In the genomic region with DNA sequence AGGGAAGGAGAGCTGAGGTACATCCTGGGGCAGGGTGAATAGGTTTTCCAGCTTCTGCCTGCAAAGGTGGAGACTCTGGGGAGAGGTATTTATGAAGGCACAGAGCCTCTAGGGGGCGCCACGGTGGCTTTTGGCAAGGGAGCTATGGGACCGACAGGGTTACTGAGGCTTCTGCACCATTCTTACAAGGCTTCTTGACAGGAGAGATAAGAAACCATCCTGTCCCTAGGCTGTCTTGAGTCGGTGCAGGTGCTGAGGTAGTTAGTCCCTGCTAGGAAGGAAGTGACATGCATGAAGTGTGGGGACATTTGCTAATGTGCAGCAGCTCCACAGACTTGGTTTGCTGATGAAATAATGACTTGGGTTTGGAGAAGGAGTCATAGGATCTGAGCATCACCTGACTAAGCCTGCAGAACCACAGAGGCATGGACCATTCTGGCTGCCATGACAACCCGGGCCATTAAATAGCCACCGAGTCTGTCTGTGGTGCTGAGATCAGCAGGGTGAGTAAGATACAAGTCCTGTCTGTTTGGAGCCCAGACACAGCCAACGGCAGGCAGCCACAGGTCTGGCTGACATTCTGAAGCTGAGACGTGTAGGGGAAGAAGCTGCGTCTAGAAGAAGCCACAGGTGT, we compare ENCODE assay signal across 11 mouse cellular contexts. TPM values are rescaled to one million over a fixed set of nuclear protein-coding genes. Genes with fewer than 3 reads are reported as not detected.
A peak's percentile ranks its signal among the peaks of the same experiment; 100 is the strongest.
DNase-seq lines count a peak whose midpoint lies in the region; ATAC-seq and TF ChIP-seq lines count a peak whose summit lies in the region.
"Had no signal": no experiment of that assay in that cellular context is flagged by ENCODE, and none has a peak within 500 bp of the region (broad histone marks: within the 10 kb centered on the region; RNA-seq: fewer than 3 reads in every experiment).

No protein-coding gene starts in this region.

- H3K27me3 ChIP-seq in kidney, adult 2 months (replicated peaks; ENCODE audit: control insufficient read depth, insufficient read depth, low read length) = 0 out of 2 replicates have a peak, but pooled peaks cover 1% of the 10 kb centered on the region
- peaks cover 77% of the 10 kb centered on the region for H3K27me3 ChIP-seq in limb, embryonic 11.5 days (ENCODE audit: control insufficient read depth, insufficient read depth, low read length)

- no peak overlapping the region for H3K4me3 ChIP-seq in kidney, adult 2 months (ENCODE audit: insufficient read depth, low read depth, low read length)
- H3K4me3 ChIP-seq in limb, embryonic 11.5 days (ENCODE audit: low read depth, low read length) = no peak overlapping the region
- H3K4me3 ChIP-seq: forebrain, embryonic 12.5 days; hindbrain, embryonic 10.5 days; neural tube, embryonic 13.5 days had no signal

- no peaks in the 10 kb centered on the region for H3K9me3 ChIP-seq in limb, embryonic 11.5 days (ENCODE audit: control insufficient read depth, low read length)
- H3K9me3 ChIP-seq: forebrain, embryonic 12.5 days; hindbrain, embryonic 10.5 days; neural tube, embryonic 13.5 days had no signal

- ATAC-seq in limb, embryonic 11.5 days (ENCODE audit: insufficient number of reproducible peaks, low FRiP score, low TSS enrichment, low read depth) = no peak
- no peak for ATAC-seq in erythroid progenitor cell, adult 5-6 weeks (replicated peaks; ENCODE audit: low FRiP score, poor library complexity, severe bottlenecking)

- H3K4me1 ChIP-seq in kidney, adult 2 months (ENCODE audit: control insufficient read depth, insufficient read depth, low read length) = no peaks in the 10 kb centered on the region
- peaks cover 5% of the 10 kb centered on the region; the same call in 1 of the 2 replicates for H3K4me1 ChIP-seq in limb, embryonic 11.5 days (ENCODE audit: control insufficient read depth, insufficient read depth, low read length)

- DNase-seq in kidney, adult 2 months = no peak
- DNase-seq in kidney, adult 9 months = no peak
- peak; percentile 62 for DNase-seq in A20 (ENCODE audit: low read depth, low spot score)
- DNase-seq in MEL-GATA-1-ER (ENCODE audit: extremely low read depth, low read depth) = peak; percentile 33
- DNase-seq in limb, embryonic 11.5 days (ENCODE audit: low spot score) = peak; percentile 60
- DNase-seq in gastrocnemius, postnatal 14 days = no peak
- no peak for DNase-seq in cerebellum, postnatal 4 days (ENCODE audit: low spot score in 2 of 2)

- TF ChIP-seq CTCF in kidney, adult 2 months (conservative IDR thresholded peaks at IDR 0.05; ENCODE audit: insufficient read depth, insufficient read length, low read depth, low read length) = peak; percentile 23; the same call in 1 of the 2 replicates

- intact Hi-C loops in gastrocnemius, postnatal 14 days (cut with DNase I; ENCODE audit: low total_unique reads) = no loop called here

- H3K36me3 ChIP-seq in kidney, adult 2 months (ENCODE audit: control insufficient read depth, insufficient read depth, low read length) = no peaks in the 10 kb centered on the region
- H3K36me3 ChIP-seq in limb, embryonic 11.5 days (ENCODE audit: control insufficient read depth, insufficient read depth, low read length) = no peaks in the 10 kb centered on the region
- H3K36me3 ChIP-seq: forebrain, embryonic 12.5 days; hindbrain, embryonic 10.5 days; neural tube, embryonic 13.5 days had no signal

- TF ChIP-seq POLR2A in kidney, adult 2 months (IDR thresholded peaks at IDR 0.05; ENCODE audit: low read depth, low read length) = no peak

- no peak overlapping the region for H3K9ac ChIP-seq in limb, embryonic 11.5 days (ENCODE audit: low read length)
- H3K9ac ChIP-seq: forebrain, embryonic 12.5 days; neural tube, embryonic 13.5 days had no signal

- H3K27ac ChIP-seq in kidney, adult 2 months (ENCODE audit: insufficient read depth, low read depth, low read length) = no peak overlapping the region
- H3K27ac ChIP-seq in limb, embryonic 11.5 days (replicated peaks; ENCODE audit: low read depth, low read length) = no peak overlapping the region
- H3K27ac ChIP-seq: forebrain, embryonic 12.5 days; hindbrain, embryonic 10.5 days; neural tube, embryonic 13.5 days had no signal

- H3K4me2 ChIP-seq in limb, embryonic 11.5 days (ENCODE audit: low read depth, severe bottlenecking) = no peak overlapping the region
- H3K4me2 ChIP-seq: forebrain, embryonic 12.5 days; neural tube, embryonic 13.5 days had no signal

- WGBS in kidney, adult 2 months = 11% methylated on average over 9 of the region's 9 CpGs
- 18% methylated on average over 9 of the region's 9 CpGs for WGBS in limb, embryonic 11.5 days

RNA-seq across cellular contexts. Expression of a gene that starts 2.2 kb away (rescaled TPM):
- polyA plus RNA-seq in kidney, adult 2 months (2012; rRNA removed) = 2.0 and 2.5 TPM in 2 replicates
- polyA plus RNA-seq in limb, embryonic 11.5 days (2014; fragmentation: Nextera tagmentation; extraction: Ambion mirVana) = 3.1 and 5.1 TPM in 2 replicates
- total RNA-seq in gastrocnemius, postnatal 14 days (2021) = under 1 TPM in 1 of 2 experiments, not detected in 1; 0.33 TPM
- total RNA-seq in erythroid progenitor cell, adult 5-6 weeks (2015; ENCODE audit: low replicate concordance) = 0.72 TPM in 1 of 2 replicates, not detected in the other
- not detected in 2 replicates for total RNA-seq in erythroid progenitor cell, adult 5-6 weeks (2017; ENCODE audit: low replicate concordance)

RNA-seq across cellular contexts. Expression of a gene that starts 32.4 kb away (rescaled TPM):
- polyA plus RNA-seq in kidney, adult 2 months (2012; rRNA removed) = 14.3 TPM in 2 replicates
- polyA plus RNA-seq in limb, embryonic 11.5 days (2014; fragmentation: Nextera tagmentation; extraction: Ambion mirVana) = 85.8 and 91.5 TPM in 2 replicates
- total RNA-seq in gastrocnemius, postnatal 14 days (2021) = 10 to 100 TPM; 27.2 to 29.3 TPM
- 12.3 and 25.6 TPM in 2 replicates for total RNA-seq in erythroid progenitor cell, adult 5-6 weeks (2015; ENCODE audit: low replicate concordance)
- 34.7 and 36.3 TPM in 2 replicates for total RNA-seq in erythroid progenitor cell, adult 5-6 weeks (2017; ENCODE audit: low replicate concordance)

RNA-seq across cellular contexts. Expression of a gene that starts 44.9 kb away (rescaled TPM):
- 1.4 and 1.5 TPM in 2 replicates for polyA plus RNA-seq in kidney, adult 2 months (2012; rRNA removed)
- polyA plus RNA-seq in limb, embryonic 11.5 days (2014; fragmentation: Nextera tagmentation; extraction: Ambion mirVana) = 210 and 223 TPM in 2 replicates
- total RNA-seq in gastrocnemius, postnatal 14 days (2021) = 1 to 10 TPM; 3.8 to 4.0 TPM
- total RNA-seq in erythroid progenitor cell, adult 5-6 weeks (2015; ENCODE audit: low replicate concordance) = 272 and 278 TPM in 2 replicates
- total RNA-seq in erythroid progenitor cell, adult 5-6 weeks (2017; ENCODE audit: low replicate concordance) = 294 and 381 TPM in 2 replicates

RNA-seq across cellular contexts. Expression of a gene that starts 47.2 kb away (rescaled TPM):
- 7.7 and 8.1 TPM in 2 replicates for polyA plus RNA-seq in kidney, adult 2 months (2012; rRNA removed)
- 4.9 and 5.1 TPM in 2 replicates for polyA plus RNA-seq in limb, embryonic 11.5 days (2014; fragmentation: Nextera tagmentation; extraction: Ambion mirVana)
- total RNA-seq in gastrocnemius, postnatal 14 days (2021) = 1 to 10 TPM; 5.9 to 7.3 TPM
- total RNA-seq in erythroid progenitor cell, adult 5-6 weeks (2015; ENCODE audit: low replicate concordance) = 1.7 and 4.0 TPM in 2 replicates
- total RNA-seq in erythroid progenitor cell, adult 5-6 weeks (2017; ENCODE audit: low replicate concordance) = 12.2 and 15.8 TPM in 2 replicates

Comparison
In these comparisons a context has a peak if more than half of its experiments do, and no peak if none do; other contexts are left out.
1. DNase-seq: peak in A20 (single experiment), MEL-GATA-1-ER (single experiment) and limb, embryonic 11.5 days (single experiment); none in kidney, adult 2 months (single experiment), kidney, adult 9 months (single experiment), gastrocnemius, postnatal 14 days (single experiment) and cerebellum, postnatal 4 days (0 of 2).
2. RNA of a gene that starts 44.9 kb away (total RNA-seq): 272 to 381 TPM in erythroid progenitor cell, adult 5-6 weeks; 3.8 to 4.0 TPM in gastrocnemius, postnatal 14 days; every median in the first group is over 10 times any median in the second.